Mouse (Mus musculus) right cerebral cortex, postnatal 25 days (tissue): ENCODE results near the gene Cdh12.

Experiments used
- DNase-seq: peaks from one replicate; pipeline ENCODE4 v3.0.0; 2022

Gene Cdh12

GRCm38 (mm10) chr15:20711859-20712258 is 262.8 kb downstream of the Cdh12 start:
- no peak for DNase-seq

- DNase-seq: no peak
Measured at GRCm38 (mm10) chr15:20772289-20772688, 323.2 kb downstream of the Cdh12 start.

- DNase-seq: no peak
Measured at GRCm38 (mm10) chr15:20773423-20773822, 324.4 kb downstream of the Cdh12 start.

- DNase-seq: no peak
Measured at GRCm38 (mm10) chr15:20796999-20797398, 347.9 kb downstream of the Cdh12 start.

- DNase-seq: no peak
Measured at GRCm38 (mm10) chr15:20798541-20798940, 349.5 kb downstream of the Cdh12 start.

GRCm38 (mm10) chr15:20835887-20836286 is 386.8 kb downstream of the Cdh12 start:
- DNase-seq: no peak

GRCm38 (mm10) chr15:20836991-20837390 is 387.9 kb downstream of the Cdh12 start:
- DNase-seq: no peak

GRCm38 (mm10) chr15:20841479-20841878 is 392.4 kb downstream of the Cdh12 start:
- no peak for DNase-seq

GRCm38 (mm10) chr15:20863076-20863475 is 414.0 kb downstream of the Cdh12 start:
- DNase-seq: no peak

GRCm38 (mm10) chr15:20872518-20872917 is 423.5 kb downstream of the Cdh12 start:
- DNase-seq: no peak

- DNase-seq: no peak
Measured at GRCm38 (mm10) chr15:20876993-20877392, 427.9 kb downstream of the Cdh12 start.

GRCm38 (mm10) chr15:20893471-20893870 is 444.4 kb downstream of the Cdh12 start:
- no peak for DNase-seq

- DNase-seq: no peak
Measured at GRCm38 (mm10) chr15:20902568-20902967, 453.5 kb downstream of the Cdh12 start.

GRCm38 (mm10) chr15:20928221-20928620 is 479.2 kb downstream of the Cdh12 start:
- DNase-seq: no peak

GRCm38 (mm10) chr15:20944000-20944399 is 494.9 kb downstream of the Cdh12 start:
- DNase-seq: no peak

- no peak for DNase-seq
Measured at GRCm38 (mm10) chr15:20967463-20967862, 518.4 kb downstream of the Cdh12 start.

GRCm38 (mm10) chr15:20971041-20971440 is 522.0 kb downstream of the Cdh12 start:
- DNase-seq: no peak

- DNase-seq: no peak
Measured at GRCm38 (mm10) chr15:21000541-21000940, 551.5 kb downstream of the Cdh12 start.

GRCm38 (mm10) chr15:21007931-21008330 is 558.9 kb downstream of the Cdh12 start:
- no peak for DNase-seq

- DNase-seq: no peak
Measured at GRCm38 (mm10) chr15:21008487-21008886, 559.4 kb downstream of the Cdh12 start.

- no peak for DNase-seq
Measured at GRCm38 (mm10) chr15:21008969-21009368, 559.9 kb downstream of the Cdh12 start.

GRCm38 (mm10) chr15:21063683-21064082 is 614.6 kb downstream of the Cdh12 start:
- no peak for DNase-seq

- DNase-seq: no peak
Measured at GRCm38 (mm10) chr15:21069264-21069663, 620.2 kb downstream of the Cdh12 start.

GRCm38 (mm10) chr15:21092824-21093223 is 643.8 kb downstream of the Cdh12 start:
- DNase-seq: no peak

GRCm38 (mm10) chr15:21109009-21109841 is 660.2 kb downstream of the Cdh12 start:
- DNase-seq: no peak
